Mouse (Mus musculus): Measurements from ENCODE around the gene Arntl2. TPM values are rescaled to one million over a fixed set of nuclear protein-coding genes. Genes with fewer than 3 reads are reported as not detected.

Gene Arntl2
- total and polyA plus RNA-seq, 3 experiments: 16.8 to 20.6 TPM; not detected in 1

- Histone ChIP-seq H3K4me1 (ENCODE audit: control insufficient read depth in 1 of 2, insufficient read depth in 2 of 2, low read length in 2 of 2) (peaks cover 21 to 28% of the 10 kb centered on the region in 2 experiments), H3K9ac (ENCODE audit: control insufficient read depth, low read depth, low read length, poor library complexity, severe bottlenecking) (no peak overlapping the region), H3K4me3 (ENCODE audit: control insufficient read depth in 1 of 2, insufficient read depth in 1 of 2, low read depth in 2 of 2, low read length in 2 of 2) (no peak overlapping the region), H3K79me2 (ENCODE audit: control insufficient read depth, insufficient read depth, low read length, poor library complexity) (peaks cover 4% of the 10 kb centered on the region; the same call in 1 of the 2 replicates), H3K9me3 (replicated peaks; ENCODE audit: insufficient read depth, low read length) (no peaks in the 10 kb centered on the region), H3K36me3 (ENCODE audit: control insufficient read depth in 1 of 2, insufficient read depth in 2 of 2, low read length in 2 of 2) (peaks cover 0 to 43% of the 10 kb centered on the region in 2 experiments; a peak in 2 of 4 replicates), H3K27ac (ENCODE audit: control insufficient read depth, low read depth, low read length) (no peak overlapping the region), H3K27me3 (ENCODE audit: control insufficient read depth in 1 of 2, insufficient read depth in 2 of 2, low read length in 2 of 2) (no peaks in the 10 kb centered on the region)
- TF ChIP-seq ZMIZ1 (IDR thresholded peaks at IDR 0.05; ENCODE audit: low read depth, low read length): no peak
- no peak for TF ChIP-seq MEF2A (IDR thresholded peaks at IDR 0.05; ENCODE audit: extremely low read depth, insufficient replicate concordance, low read depth, low read length, poor library complexity, severe bottlenecking)
- no peak for TF ChIP-seq ZC3H11A (IDR thresholded peaks at IDR 0.05; ENCODE audit: low read depth, low read length)
- no peak for TF ChIP-seq ZNF384 (IDR thresholded peaks at IDR 0.05; ENCODE audit: low read depth, low read length)
- no peak for TF ChIP-seq USF1 (IDR thresholded peaks at IDR 0.05; ENCODE audit: low read depth, low read length)
- no peak for TF ChIP-seq UBTF (IDR thresholded peaks at IDR 0.05; ENCODE audit: borderline replicate concordance, insufficient read depth, low read depth, low read length)
- DNase-seq (ENCODE audit: low read depth, low spot score): no peak
These were observed 48.8 kb upstream of the Arntl2 start for GRCm38 (mm10) chr6:146747057-146747456.

GRCm38 (mm10) chr6:146748271-146748670 lies 47.6 kb upstream of the Arntl2 start:
- peak; percentile 63 for DNase-seq (ENCODE audit: low read depth, low spot score)
- H3K79me2 ChIP-seq (ENCODE audit: control insufficient read depth, insufficient read depth, low read length, poor library complexity): 0 out of 2 replicates have a peak, but pooled peaks cover 2% of the 10 kb centered on the region
- TF ChIP-seq HCFC1 (IDR thresholded peaks at IDR 0.05; ENCODE audit: low read depth, low read length) (peak; percentile 50; the same call in 1 of the 2 replicates), MXI1 (IDR thresholded peaks at IDR 0.05; ENCODE audit: low read depth, low read length) (0 out of 2 replicates have a peak, but pooled peaks have one; percentile 30), SIN3A (IDR thresholded peaks at IDR 0.05; ENCODE audit: low read length) (no peak), ZC3H11A (IDR thresholded peaks at IDR 0.05; ENCODE audit: low read depth, low read length) (0 out of 2 replicates have a peak, but pooled peaks have one; percentile 6), ETS1 (IDR thresholded peaks at IDR 0.05; ENCODE audit: low read depth, low read length) (peak; percentile 73; the same call in 1 of the 2 replicates)
- peak overlapping the region; percentile 24; the same call in 1 of the 2 replicates for H3K27ac ChIP-seq (ENCODE audit: control insufficient read depth, low read depth, low read length)
- H3K27me3 ChIP-seq (ENCODE audit: control insufficient read depth in 1 of 2, insufficient read depth in 2 of 2, low read length in 2 of 2): no peaks in the 10 kb centered on the region
- H3K4me3 ChIP-seq (ENCODE audit: control insufficient read depth in 1 of 2, insufficient read depth in 1 of 2, low read depth in 2 of 2, low read length in 2 of 2): peak overlapping the region in 1 of 2 experiments; percentile 46; a peak in 2 of 4 replicates
- H3K9me3 ChIP-seq (replicated peaks; ENCODE audit: insufficient read depth, low read length): no peaks in the 10 kb centered on the region
- H3K36me3 ChIP-seq (ENCODE audit: control insufficient read depth in 1 of 2, insufficient read depth in 2 of 2, low read length in 2 of 2): peaks cover 0 to 43% of the 10 kb centered on the region in 2 experiments; a peak in 2 of 4 replicates
- no peak overlapping the region for H3K9ac ChIP-seq (ENCODE audit: control insufficient read depth, low read depth, low read length, poor library complexity, severe bottlenecking)
- peaks cover 21 to 25% of the 10 kb centered on the region in 2 experiments for H3K4me1 ChIP-seq (ENCODE audit: control insufficient read depth in 1 of 2, insufficient read depth in 2 of 2, low read length in 2 of 2)

- no peaks in the 10 kb centered on the region for H3K27me3 ChIP-seq (ENCODE audit: control insufficient read depth in 1 of 2, insufficient read depth in 2 of 2, low read length in 2 of 2)
- H3K36me3 ChIP-seq (ENCODE audit: control insufficient read depth in 1 of 2, insufficient read depth in 2 of 2, low read length in 2 of 2): peaks cover 0 to 40% of the 10 kb centered on the region in 2 experiments; a peak in 2 of 4 replicates
- H3K9ac ChIP-seq (ENCODE audit: control insufficient read depth, low read depth, low read length, poor library complexity, severe bottlenecking): no peak overlapping the region
- H3K79me2 ChIP-seq (ENCODE audit: control insufficient read depth, insufficient read depth, low read length, poor library complexity): 0 out of 2 replicates have a peak, but pooled peaks cover 2% of the 10 kb centered on the region
- DNase-seq (ENCODE audit: low read depth, low spot score): peak; percentile 58
- no peak overlapping the region for H3K27ac ChIP-seq (ENCODE audit: control insufficient read depth, low read depth, low read length)
- H3K4me3 ChIP-seq (ENCODE audit: control insufficient read depth in 1 of 2, insufficient read depth in 1 of 2, low read depth in 2 of 2, low read length in 2 of 2): no peak overlapping the region
- no peaks in the 10 kb centered on the region for H3K9me3 ChIP-seq (replicated peaks; ENCODE audit: insufficient read depth, low read length)
- H3K4me1 ChIP-seq (ENCODE audit: control insufficient read depth in 1 of 2, insufficient read depth in 2 of 2, low read length in 2 of 2): peaks cover 29 to 30% of the 10 kb centered on the region in 2 experiments
- TF ChIP-seq ZC3H11A (IDR thresholded peaks at IDR 0.05; ENCODE audit: low read depth, low read length) (no peak), UBTF (IDR thresholded peaks at IDR 0.05; ENCODE audit: borderline replicate concordance, insufficient read depth, low read depth, low read length) (no peak), TCF12 (IDR thresholded peaks at IDR 0.05; ENCODE audit: low read depth, low read length) (0 out of 2 replicates have a peak, but pooled peaks have one; percentile 26), TBP (IDR thresholded peaks at IDR 0.05; ENCODE audit: low read depth, low read length) (0 out of 2 replicates have a peak, but pooled peaks have one; percentile 39)
These were observed 44.2 kb upstream of the Arntl2 start for GRCm38 (mm10) chr6:146751671-146752070.
